Mouse (Mus musculus): ENCODE measurements around the gene Zfp574.
"Not testable (repeated sequence)": the region's sequence is repeated elsewhere in the genome, so short reads cannot be mapped to it uniquely, and the experiment has no call there.

Zfp574 gene

DNA sequence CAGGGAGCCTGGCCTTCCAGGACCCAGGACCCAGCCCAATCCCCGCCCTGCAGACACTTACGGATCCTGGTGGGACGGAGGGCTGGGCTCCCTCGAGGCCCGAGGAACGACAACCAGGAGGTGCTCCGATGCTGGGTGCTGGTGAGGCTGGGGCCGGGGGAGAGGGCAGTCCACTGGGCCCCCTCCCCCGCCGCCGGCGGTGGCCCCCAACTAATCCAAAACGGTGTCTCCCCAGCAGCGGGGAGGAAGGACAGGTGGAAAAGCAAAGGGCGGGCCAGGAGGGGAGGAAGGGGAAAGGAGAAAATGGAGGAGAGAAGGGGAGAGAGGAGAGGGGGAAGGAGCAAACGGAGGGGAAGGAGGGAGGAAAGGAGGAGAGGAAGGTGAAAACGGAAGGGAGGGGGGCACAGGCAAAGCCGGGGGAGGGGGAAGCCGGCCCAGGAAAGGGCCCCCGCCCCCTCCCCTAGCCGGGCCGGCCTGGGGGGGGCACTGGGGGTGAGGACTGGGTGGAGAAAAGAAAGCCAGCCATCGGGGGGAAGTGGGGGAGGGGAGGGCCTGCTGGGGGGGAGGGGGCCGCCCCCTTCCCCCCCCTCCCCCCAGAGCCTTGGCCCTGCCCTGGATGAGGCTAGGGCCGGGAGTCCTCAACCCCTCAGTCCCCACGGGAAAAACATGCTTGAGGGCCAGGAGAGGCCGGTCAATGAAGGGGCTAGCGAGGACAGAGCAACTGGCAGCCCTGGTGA, at the start of gene Zfp574, which contains the start of gene Grik5:
TSS of gene Zfp574 (plus strand) at position 589 of the 737 bp plus-strand sequence.
TSS of gene Grik5 (minus strand) at position 368 of the 737 bp plus-strand sequence.
- DNase-seq = no peak

DNA sequence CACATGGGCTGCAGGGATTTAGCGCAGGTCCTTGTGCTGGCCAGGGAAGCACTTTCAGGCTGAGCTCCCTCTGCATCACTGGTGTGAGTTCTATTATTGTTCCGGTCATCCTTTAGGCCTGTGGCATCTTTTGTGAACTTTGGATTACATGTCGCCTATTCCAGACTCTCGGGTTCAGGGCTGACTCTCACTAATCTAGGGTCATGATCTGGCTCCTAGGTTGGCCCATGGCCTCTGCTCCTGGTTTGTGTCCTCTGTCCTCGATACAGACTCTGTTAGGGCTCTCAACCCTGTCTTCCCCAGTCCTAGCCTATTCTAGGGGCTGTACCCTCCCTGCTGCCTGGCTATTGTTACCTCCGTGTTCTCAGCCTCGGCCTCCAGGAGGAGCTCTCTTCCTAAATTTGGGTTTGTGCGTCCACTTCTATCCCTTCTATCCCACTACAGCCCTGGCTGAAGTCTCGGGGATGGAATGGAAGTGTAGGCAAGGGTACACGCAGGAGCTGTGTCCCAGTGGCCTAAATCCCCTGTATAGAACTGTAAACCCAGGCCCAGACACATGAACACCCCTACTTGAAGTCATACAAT, 46.4 kb upstream of the Zfp574 start:
- no peak for DNase-seq

DNA sequence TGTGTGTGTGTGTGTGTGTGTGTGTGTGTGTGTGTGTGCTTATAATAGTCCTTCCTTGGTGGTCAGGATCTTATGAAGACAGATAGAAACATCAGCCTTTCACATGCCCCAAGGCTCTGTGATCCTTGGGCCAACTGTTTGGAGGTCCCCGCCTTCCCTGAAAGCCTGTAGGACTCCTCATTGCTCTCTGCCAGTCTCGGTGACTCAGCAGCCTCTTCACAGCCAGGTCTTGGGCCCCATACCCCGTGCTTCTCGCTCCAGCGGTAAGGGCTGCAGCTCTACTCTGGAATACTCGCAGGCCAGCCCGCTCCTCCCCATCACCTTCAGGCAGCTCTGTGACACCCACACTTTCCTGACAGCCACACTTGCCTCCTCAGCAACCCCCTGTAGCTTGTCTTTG, 45.9 kb upstream of the Zfp574 start:
- DNase-seq = no peak

DNA sequence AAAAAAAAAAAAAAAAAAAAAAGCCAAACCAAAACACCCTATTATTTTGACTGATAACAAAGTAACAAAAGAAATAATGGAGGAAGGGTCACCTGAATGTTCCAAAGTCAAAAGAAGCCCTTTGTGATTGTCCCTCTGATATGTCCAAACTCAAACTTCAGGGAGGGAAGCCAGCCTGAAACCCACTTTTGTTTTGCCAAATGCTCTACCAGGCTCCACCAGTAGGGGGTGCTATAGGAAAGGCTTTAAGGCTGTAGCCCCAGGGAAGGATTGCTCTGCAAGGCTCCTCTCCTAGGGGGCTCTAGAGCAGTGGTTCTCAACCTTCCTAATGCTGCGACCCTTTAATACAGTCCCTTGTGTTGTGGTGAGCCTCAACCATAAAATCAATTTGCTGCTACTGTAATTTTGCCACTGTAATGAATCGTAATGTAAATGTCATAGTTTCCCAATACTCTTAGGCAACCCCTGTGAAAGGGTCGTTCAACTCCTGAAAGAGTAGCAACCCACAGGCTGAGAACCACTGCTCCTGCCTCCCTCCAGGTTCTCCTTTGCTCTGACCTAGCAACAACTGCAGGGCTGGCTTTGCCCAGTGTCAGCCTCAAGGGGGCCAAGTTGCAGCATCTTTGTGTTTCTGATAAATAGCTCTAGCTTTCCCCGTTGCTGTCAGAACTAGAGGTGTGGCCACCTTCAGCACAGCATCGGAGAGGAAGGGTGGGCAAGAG, 42.2 kb upstream of the Zfp574 start:
- peak; percentile 84 for DNase-seq

DNA sequence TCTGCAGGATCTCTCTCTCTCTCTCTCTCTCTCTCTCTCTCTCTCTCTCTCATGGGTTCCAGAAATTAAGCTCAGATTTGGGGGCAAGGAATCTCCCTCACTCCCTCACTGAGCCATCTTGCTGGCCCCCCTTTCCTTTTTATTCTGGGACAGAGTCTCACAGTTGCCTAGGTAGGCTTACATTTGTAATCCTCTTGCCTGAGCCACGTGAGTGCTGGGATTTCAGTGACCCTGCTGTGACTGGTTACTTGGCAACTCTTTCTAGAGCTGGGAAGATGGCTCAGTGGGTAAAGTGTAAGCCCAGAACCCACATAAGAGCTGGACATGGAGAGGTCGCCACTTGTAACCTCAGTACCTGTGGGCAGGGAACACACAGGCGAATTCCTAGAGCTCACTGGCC, 40.8 kb upstream of the Zfp574 start:
- DNase-seq = no peak

DNA sequence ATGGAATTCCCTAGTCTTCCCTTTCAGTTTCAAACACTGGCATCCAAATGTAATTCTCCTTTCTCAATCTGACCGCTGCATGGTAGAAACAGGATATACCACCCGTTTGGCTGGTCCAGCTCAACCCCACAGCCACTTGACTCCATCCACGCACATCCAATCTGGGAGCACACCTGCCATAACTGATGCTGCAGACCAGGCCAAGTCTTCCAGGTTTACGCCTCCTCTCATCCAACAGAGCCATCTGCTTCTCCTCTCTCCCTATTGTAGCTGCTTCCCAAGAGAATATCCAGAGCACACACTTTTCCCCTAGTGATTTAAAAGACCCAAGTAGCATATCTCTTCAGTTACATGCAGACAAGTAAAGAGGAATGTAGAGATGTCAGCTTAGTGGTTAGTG, 37.6 kb upstream of the Zfp574 start:
- DNase-seq = no peak

GRCm38 (mm10) chr7:25035916-25036315, 36.5 kb upstream of the Zfp574 start:
- peak; percentile 78 for DNase-seq

GRCm38 (mm10) chr7:25041921-25042320, 30.4 kb upstream of the Zfp574 start:
- DNase-seq = no peak

DNA sequence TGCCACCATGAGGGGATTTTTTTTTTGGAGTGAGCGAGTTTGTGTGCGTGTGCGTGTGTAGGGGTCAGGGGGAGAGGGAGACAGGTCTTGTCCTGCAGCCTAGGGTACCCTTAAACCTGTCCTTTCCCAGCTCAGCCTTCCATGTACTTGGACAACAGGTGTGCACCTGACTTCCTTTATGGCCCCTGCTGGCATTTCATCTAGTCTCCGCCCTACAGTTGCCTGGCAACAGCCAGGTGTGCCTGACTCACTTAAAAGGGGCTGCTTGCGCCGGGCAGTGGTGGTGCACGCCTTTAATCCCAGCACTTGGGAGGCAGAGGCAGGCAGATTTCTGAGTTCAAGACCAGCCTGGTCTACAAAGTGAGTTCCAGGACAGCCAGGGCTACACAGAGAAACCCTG, 27.8 kb upstream of the Zfp574 start:
- not testable (repeated sequence) for DNase-seq

GRCm38 (mm10) chr7:25047363-25047762, 25.0 kb upstream of the Zfp574 start:
- no peak for DNase-seq

DNA sequence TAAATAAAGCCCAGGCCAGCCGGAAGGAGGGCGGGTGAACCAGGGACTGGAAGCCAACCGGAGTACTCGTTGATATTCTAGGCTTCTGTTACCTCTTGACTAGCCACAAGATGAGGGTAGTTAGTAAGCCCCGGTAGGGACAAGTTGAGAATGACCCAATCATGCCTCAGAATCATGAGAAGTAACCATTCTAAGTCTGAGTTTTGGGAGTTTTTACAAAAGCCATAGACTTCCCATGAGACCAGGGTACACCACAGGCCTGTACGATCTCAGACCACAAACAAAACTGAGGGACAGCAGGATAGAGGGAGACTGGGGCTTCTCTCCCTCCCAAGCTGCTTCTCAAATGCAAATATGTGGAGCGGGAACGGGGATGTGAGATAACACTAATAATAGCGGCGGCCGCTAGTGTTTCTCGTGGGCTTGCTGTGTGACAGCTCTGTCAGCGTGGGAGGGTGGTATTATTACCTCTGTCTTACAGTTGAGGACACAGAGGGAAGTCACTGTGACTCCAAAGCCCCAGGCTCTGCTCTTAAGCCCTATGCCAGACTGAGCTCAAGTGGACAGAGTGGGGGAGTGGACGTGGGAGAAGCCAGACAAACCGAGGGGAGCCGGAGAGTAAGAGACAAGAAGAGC, 23.0 kb upstream of the Zfp574 start:
- DNase-seq = no peak

DNA sequence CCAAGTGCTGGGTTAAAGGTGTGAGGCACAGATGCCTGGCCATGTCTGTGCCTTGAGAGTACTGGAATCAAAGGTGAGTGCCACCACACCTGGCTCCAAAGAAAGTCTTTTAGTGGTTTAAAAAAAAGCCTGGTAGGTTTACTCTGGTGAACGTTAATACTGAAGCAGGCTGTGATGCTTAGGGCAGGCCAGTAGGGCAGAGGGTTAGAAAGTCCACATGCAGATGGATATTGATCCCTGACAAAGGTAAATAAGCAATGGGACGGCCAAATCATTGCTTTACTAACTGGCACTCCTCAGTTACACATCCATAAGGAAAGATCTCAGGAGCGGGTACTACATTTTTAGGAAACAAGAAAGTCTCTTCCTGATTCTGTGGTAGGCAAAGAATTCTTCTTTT, 19.8 kb upstream of the Zfp574 start:
- no peak for DNase-seq

- no peak for DNase-seq
These were observed 15.4 kb upstream of the Zfp574 start for GRCm38 (mm10) chr7:25056951-25057350.

- no peak for DNase-seq
These were observed 14.5 kb upstream of the Zfp574 start for GRCm38 (mm10) chr7:25057888-25058287.

DNA sequence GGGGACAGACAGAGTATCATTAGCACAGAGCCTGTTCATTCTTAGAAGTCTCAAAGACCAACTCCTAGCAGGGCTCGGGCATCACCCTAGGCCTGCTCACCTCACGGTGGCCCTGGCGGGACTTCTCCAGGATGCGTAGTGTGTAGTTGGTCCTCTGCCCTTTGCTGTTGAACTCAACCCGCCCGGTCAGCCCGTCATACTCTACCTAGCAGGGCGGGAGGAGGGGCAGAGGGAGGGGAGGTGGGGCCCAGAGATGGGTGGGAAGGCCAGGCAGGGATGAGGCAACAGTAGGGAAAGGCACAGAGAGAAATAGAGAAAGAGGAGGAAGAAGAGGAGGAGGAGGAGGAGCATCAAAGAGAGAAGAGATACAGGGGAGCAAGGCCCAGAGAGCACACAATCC, 14.0 kb upstream of the Zfp574 start:
- DNase-seq = no peak

DNA sequence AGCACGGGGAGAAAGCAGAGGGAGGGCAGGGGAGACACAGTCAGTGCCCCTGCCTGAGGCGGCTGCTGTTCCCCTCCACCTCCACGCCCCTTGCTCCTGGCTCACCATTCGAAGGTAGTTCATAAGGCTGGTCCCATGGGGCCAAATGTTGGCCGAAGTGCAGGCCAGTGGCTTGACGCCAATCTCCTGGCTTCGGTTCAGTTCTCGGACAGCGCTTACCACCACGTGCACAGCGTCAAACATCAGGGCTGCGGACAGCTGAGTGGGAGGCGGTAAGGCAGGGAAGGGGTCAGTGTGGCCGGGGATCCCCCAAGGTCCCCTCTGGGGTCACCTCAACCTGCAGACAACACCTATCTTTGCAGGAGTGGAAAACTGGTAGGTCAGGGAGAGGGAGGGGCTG, 13.5 kb upstream of the Zfp574 start:
- no peak for DNase-seq

GRCm38 (mm10) chr7:25063346-25063745, 9.0 kb upstream of the Zfp574 start:
- DNase-seq = no peak

- DNase-seq = no peak
These were observed 8.5 kb upstream of the Zfp574 start for GRCm38 (mm10) chr7:25063900-25064299.

GRCm38 (mm10) chr7:25067338-25067737, 5.0 kb upstream of the Zfp574 start:
- no peak for DNase-seq

DNA sequence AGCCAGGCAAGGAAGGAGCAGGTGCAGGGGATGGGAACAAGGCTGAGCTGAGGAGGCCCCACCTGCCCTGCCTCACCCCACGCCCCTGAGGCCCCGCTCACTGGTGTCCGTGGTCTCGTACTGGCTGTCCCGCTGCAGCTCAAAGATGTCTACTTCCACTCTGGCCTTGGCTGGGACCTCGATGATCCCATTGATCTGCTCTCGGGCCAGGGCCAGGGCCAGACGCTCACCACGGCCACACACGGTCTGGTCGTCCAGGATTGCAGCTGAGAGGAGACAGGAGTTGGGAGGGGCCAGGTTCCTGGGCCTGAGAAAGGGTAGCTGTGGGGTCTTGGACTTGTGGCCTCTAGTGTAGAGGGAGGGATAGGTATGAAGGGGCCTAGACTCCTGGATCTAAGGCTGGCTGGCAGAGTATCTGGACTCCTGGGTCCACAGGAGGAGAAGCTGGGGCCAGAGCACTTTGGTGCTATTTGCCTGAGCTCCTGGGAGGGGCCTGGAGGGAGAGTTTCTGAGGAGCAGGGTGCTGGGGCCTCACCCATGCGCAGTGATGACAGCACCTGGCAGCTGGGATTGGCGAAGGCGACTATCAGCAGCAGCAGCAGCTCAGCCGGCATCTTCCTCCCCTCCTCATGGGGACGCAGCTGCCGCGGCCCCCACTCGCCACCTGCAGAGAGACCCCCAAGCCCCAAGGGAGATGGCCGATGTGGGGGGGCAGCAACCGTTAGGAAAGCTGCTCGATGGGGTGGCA, 4.3 kb upstream of the Zfp574 start:
- no peak for DNase-seq

- DNase-seq = no peak
These were observed 3.6 kb upstream of the Zfp574 start for GRCm38 (mm10) chr7:25068724-25069123.

GRCm38 (mm10) chr7:25072716-25073390, 486 bp downstream of the Zfp574 start:
- DNase-seq = no peak

Data from thymus, postnatal 14 days (tissue).